Mouse (Mus musculus): Measurements from ENCODE around the gene Pop7.

Gene Pop7

DNA sequence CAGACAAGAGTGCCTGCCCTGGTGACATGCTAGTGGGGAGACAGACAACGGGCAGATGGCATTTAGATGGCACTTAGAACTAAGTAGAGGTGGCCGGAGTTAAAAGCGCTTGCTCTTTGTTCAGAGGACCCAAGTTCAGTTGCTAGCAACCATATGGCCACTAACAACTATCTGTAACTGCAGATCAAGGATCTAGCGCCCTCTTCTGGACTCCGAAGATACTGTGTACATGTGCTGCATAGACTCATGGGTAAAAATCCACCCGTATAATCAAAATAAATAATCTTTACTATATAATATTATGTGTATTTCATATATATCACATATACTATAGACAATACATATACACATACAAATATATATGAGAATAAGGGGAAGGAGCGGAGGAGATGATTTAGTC is 14.7 kb downstream of the Pop7 start:
- DNase-seq, result no peak

DNA sequence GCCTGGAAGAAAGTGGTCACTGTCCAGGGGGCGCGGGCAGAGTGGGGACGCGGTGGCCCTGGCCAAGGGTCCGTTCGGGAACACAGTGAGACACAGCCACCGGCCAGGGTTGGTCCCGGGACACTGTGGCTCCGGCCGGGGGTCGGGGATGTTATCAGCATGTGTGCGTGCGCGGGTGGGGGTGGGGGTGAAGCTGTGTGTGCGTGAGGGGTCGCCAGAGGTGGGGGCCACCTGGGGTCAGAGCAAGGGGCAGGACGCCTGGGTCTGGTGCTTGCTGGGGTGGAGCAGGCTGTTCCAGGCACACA is 16.5 kb downstream of the Pop7 start:
- DNase-seq, result no peak

DNA sequence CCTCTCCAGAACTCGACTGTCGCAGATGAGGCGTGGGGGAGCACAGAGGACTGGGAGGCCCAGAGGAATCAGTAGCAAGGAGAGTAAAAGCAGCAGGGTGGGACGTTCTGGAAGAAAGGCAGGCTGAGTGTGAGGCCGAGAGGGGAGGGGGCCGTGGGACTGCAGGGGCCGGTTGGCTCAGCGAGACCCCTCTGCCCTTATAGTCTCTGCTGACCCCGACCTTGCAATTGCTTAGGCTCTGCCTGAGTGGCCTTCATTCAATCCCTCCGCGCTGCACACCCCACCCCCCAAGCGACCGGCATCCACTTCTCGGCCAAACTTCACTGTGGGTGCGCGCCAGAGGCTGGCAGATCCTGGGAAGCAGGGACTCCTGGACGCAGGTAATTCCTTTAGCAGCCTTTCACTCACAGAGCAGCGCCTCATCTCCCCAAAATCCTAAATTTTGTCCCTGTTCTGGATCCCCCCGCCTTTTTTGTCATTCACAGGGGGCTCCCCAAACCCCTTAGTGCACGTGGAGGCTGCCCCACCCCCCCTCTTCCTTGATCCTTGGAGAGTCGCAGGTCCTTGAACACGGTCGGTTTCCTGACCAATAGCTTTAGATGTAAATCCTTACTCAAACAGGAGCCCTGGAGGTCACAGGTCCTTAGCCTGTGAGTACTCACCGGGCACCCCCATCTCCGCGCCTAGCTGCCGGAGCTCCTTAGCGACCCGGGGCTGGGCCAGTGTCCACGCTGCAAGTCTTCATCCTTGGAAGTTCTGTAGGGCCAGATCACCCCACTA is 17.1 kb downstream of the Pop7 start:
- no peak for DNase-seq

DNA sequence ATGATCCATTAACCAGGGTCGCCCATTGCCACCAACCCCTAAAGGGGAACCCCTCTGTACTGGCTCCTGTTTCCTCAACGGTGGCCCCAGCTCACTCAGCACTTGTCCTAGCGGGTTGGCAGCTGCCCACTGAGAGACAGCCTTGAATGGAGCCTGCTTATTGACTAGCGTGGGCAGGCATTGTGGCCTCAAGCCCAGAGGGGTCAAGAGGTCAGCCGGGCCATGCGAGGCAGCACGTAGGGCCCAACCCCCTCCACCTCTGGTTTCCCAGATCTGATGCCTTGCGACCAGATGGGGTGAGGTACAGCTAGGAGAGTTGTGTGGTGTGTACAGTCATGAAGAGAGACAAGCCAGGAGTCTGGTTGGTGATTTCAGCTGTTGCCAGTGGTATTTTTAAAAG is 20.4 kb downstream of the Pop7 start:
- DNase-seq, result no peak

DNA sequence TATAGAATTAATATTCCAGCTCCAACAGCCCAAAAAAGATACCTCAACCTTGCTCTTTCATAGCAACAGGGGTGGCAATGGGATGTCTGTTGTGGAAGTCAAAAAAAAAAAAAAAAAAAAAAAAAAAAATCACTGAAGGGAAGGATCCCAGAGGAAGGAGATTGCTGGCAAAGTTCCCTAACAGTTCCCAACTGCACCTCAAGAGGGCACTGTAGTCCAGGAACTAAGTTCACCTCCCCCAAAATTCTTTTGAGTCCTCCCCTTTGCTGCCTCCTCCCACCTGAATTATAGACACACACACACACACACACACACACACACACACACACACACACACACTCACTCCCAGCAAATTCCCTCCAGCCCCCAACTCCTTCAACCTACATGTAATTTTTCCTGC is 21.2 kb downstream of the Pop7 start:
- DNase-seq, result peak; percentile 80

DNA sequence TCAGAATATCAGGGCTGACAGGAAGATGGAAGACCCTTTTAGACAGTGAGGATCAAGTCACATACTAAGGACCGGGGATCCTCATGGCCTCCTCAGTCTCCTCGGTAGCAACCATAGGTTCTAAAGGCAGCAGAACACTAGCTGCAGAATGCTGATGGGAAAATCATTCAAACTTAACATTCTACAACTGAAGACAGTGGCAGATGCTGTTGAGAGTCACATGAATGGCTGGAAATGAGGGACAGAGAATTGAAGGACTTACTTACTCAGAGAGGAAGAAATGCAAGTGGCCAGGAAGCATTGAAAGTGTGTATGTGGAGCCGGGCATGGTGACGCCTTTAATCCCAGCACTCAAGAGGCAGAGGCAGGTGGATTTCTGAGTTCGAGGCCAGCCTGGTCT is 25.4 kb downstream of the Pop7 start, which contains the start of gene Zan:
TSS of gene Zan (minus strand) at position 101 of the 400 bp plus-strand sequence.
- DNase-seq, result no peak

DNA sequence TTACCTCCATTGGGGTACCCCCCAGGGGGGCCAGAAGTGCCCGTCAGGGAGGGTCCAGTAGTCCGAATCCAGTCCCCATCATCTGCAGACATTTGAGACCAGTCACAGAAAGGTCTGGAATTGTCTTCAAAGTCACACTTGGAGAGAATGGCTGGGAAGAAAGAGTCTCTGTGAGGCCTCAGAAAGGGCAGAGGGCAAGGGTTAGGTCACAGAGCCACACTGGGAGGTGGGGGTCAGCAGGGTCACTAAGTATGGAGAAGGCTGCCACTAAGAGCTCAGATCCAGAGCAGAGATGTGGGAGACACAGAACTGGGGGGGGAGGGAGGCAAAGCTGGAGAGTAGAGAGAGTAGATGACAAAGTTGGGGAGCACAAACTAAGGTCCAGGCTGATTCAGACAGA is 28.0 kb downstream of the Pop7 start:
- no peak for DNase-seq

DNA sequence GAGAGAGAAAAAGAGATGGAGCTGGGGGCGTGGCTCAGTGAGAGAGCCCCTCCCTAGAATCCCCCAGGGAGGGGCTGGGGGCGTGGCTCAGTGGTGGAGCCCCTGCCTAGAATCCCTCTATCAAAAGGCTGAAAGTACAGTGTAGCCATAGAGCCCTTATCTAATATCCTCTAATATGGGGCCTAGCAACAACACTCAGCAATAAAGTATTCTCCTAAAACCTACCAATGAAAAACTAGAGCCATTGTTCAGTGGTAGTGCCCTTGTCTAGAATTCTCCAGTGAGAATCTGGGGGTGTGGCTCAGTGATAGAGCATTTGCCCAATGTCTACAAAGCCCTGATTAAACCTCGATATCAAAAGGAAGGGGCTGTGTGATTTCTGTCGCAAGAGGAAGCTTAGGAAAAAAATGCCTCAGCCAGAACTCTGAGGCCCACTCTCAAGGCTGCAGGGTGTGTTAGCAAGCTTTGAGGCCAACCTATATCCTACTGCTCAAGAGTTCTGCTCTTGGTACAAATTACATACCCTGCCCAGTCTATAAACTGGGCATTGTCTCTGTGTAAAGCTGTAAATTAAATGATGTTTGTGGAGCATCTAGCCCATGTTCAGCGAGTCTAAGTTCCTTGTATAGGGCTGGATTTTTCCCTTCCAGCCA is 29.9 kb downstream of the Pop7 start:
- no peak for DNase-seq

DNA sequence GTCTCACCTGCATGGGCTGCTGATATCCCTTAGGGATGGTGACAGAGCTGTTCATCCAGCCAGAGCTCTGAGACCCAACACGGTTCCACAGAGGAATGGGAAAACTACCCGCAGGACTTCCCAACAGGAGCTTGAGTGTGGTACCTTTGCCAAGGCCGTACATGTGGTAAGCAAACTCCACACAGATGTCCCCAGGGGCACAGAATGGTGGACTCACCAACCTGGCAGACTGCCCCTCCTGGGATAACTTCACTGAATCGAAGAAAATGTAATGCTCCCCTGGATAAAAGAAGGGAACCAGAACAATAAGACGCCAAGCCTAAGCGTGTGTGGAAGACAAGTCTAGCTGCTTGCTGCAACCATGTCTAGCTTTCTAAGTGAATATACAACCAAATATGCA is 35.4 kb downstream of the Pop7 start:
- no peak for DNase-seq

DNA sequence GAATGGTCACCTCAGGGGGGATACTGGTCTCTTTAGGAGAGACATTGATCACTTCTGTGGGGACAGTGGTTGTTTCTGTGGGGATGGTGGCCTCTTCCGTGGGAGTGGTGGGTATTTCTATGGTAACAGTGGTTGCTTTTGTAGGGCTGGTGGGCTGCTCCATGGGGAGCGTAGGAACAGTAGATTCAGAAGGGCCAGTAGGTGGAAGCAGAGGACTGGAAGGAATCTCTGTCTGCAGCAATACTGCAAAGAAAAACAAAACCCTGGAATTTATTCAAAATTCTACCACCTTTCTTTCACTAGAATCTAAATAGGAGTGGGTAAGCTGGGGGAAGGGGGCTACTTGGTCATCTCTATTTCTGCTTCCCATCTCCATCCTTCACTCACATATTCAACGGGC is 37.3 kb downstream of the Pop7 start:
- DNase-seq, result no peak

DNA sequence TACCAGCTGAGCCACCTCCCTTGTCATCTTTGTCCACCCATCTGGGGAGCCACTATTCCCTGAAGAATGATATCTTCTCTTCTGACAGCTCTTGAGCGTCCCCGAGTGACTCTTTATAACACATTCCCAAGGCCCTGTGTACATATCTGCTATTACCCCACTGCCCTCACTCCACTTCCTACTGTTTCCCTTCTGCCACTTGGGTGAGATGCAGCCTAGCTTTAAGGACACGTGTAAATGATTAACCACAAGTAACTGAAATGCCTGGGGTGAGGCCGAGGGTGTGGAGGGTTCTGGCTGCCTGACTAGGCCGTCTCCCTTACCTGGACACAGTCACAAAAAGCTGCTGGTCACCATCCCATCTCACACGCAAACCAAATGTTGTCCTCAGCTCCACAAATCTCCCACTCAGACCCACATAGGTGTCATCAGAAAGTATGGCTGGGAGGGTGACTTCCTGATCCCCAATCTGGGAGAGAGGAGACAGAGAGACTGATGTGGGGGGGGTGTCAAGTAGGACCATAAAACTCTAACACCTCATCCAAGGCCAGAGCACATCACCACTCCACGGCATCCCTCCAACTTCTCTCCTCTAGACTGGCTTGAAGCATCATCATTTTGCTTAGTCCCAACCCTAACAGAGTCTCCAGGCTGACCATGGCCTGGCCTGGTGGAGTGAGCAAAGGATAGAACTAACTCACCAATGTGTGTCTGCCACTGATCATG is 46.3 kb downstream of the Pop7 start:
- DNase-seq, result no peak

DNA sequence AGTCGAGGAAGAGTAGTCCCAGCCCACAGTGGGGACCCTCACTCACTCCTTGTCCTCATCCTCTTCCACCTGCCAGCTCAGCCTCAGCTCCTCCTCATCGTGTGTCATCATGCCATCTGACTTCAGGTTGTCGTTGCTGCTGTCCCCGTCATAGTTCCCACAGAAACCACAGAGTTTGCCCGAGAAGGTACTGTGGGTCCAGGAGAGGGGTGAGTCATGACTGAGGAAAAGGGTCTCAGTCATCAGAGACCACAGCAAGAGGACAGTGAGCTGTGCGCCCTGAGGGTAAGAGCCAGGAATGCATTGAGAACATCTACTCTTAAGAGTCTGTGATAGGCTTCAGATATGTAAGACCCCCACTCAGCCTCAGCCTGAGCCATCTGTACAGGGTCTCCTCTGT is 47.1 kb downstream of the Pop7 start:
- no peak for DNase-seq
